Mouse (Mus musculus): Measurements from ENCODE around the gene Insl3. TPM values are rescaled to one million over a fixed set of nuclear protein-coding genes. Genes with fewer than 3 reads are reported as not detected.
A peak's percentile ranks its signal among the peaks of the same experiment; 100 is the strongest.

Gene Insl3
- polyA plus RNA-seq, 1 experiment from 2014 or later, result 0.37 TPM

GRCm38 (mm10) chr8:71709134-71709799 lies 20.3 kb downstream of the Insl3 start:
- 0 out of 2 replicates have a peak, but pooled peaks cover 2% of the 10 kb centered on the region for H3K4me1 ChIP-seq (replicated peaks; ENCODE audit: control insufficient read depth, insufficient read depth, low read length)
- H3K9ac ChIP-seq (ENCODE audit: low read depth, low read length), result no peak overlapping the region
- H3K9me3 ChIP-seq (ENCODE audit: control insufficient read depth, low read length), result no peaks in the 10 kb centered on the region
- H3K4me3 ChIP-seq (ENCODE audit: low read depth, low read length), result no peak overlapping the region
- H3K36me3 ChIP-seq (ENCODE audit: control insufficient read depth, insufficient read depth, low read length), result no peaks in the 10 kb centered on the region
- DNase-seq (ENCODE audit: low spot score) (no peak), ATAC-seq (ENCODE audit: low FRiP score) (peak; percentile 70)
- 41% methylated on average over 25 of the region's 25 CpGs for WGBS
- 0 out of 2 replicates have a peak overlapping the region, but pooled peaks have one; percentile 5 for H3K4me2 ChIP-seq (replicated peaks; ENCODE audit: low read depth, low read length)
- H3K27me3 ChIP-seq (ENCODE audit: control insufficient read depth, insufficient read depth, low read length), result peaks cover 16% of the 10 kb centered on the region
- H3K27ac ChIP-seq (ENCODE audit: low read depth, low read length), result no peak overlapping the region

- no peaks in the 10 kb centered on the region for H3K36me3 ChIP-seq (ENCODE audit: control insufficient read depth, insufficient read depth, low read length)
- no peaks in the 10 kb centered on the region for H3K9me3 ChIP-seq (ENCODE audit: control insufficient read depth, low read length)
- H3K27me3 ChIP-seq (ENCODE audit: control insufficient read depth, insufficient read depth, low read length), result peaks cover 16% of the 10 kb centered on the region
- WGBS, result 19% methylated on average over 25 of the region's 25 CpGs
- no peak overlapping the region for H3K9ac ChIP-seq (ENCODE audit: low read depth, low read length)
- H3K4me2 ChIP-seq (replicated peaks; ENCODE audit: low read depth, low read length), result 0 out of 2 replicates have a peak overlapping the region, but pooled peaks have one; percentile 5
- H3K4me1 ChIP-seq (replicated peaks; ENCODE audit: control insufficient read depth, insufficient read depth, low read length), result 0 out of 2 replicates have a peak, but pooled peaks cover 2% of the 10 kb centered on the region
- no peak overlapping the region for H3K4me3 ChIP-seq (ENCODE audit: low read depth, low read length)
- no peak overlapping the region for H3K27ac ChIP-seq (ENCODE audit: low read depth, low read length)
- DNase-seq (ENCODE audit: low spot score), result peak; percentile 92
- peak; percentile 80 for ATAC-seq (ENCODE audit: low FRiP score)
These were observed 20.9 kb downstream of the Insl3 start for GRCm38 (mm10) chr8:71709800-71710446.

- Histone ChIP-seq H3K4me3 (ENCODE audit: low read depth, low read length) (no peak overlapping the region), H3K36me3 (ENCODE audit: control insufficient read depth, insufficient read depth, low read length) (no peaks in the 10 kb centered on the region), H3K9ac (ENCODE audit: low read depth, low read length) (no peak overlapping the region), H3K4me1 (replicated peaks; ENCODE audit: control insufficient read depth, insufficient read depth, low read length) (0 out of 2 replicates have a peak, but pooled peaks cover 2% of the 10 kb centered on the region), H3K27me3 (ENCODE audit: control insufficient read depth, insufficient read depth, low read length) (peaks cover 16% of the 10 kb centered on the region), H3K4me2 (replicated peaks; ENCODE audit: low read depth, low read length) (no peak overlapping the region), H3K27ac (ENCODE audit: low read depth, low read length) (no peak overlapping the region), H3K9me3 (ENCODE audit: control insufficient read depth, low read length) (no peaks in the 10 kb centered on the region)
- ATAC-seq (ENCODE audit: low FRiP score), result no peak
- WGBS, result 84% methylated on average over 2 of the region's 2 CpGs
- DNase-seq (ENCODE audit: low spot score), result no peak
These were observed 22.6 kb downstream of the Insl3 start for GRCm38 (mm10) chr8:71711574-71711973.

GRCm38 (mm10) chr8:71715531-71715930 lies 26.5 kb downstream of the Insl3 start:
- no peaks in the 10 kb centered on the region; the same call in 1 of the 2 replicates for H3K27me3 ChIP-seq (ENCODE audit: control insufficient read depth, insufficient read depth, low read length)
- H3K4me3 ChIP-seq (ENCODE audit: low read depth, low read length), result no peak overlapping the region
- no peak for ATAC-seq (ENCODE audit: low FRiP score)
- H3K4me2 ChIP-seq (replicated peaks; ENCODE audit: low read depth, low read length), result no peak overlapping the region
- no peak for DNase-seq (ENCODE audit: low spot score)
- H3K4me1 ChIP-seq (replicated peaks; ENCODE audit: control insufficient read depth, insufficient read depth, low read length), result peaks cover 14% of the 10 kb centered on the region
- no peak overlapping the region for H3K27ac ChIP-seq (ENCODE audit: low read depth, low read length)
- H3K36me3 ChIP-seq (ENCODE audit: control insufficient read depth, insufficient read depth, low read length), result no peaks in the 10 kb centered on the region
- no peaks in the 10 kb centered on the region for H3K9me3 ChIP-seq (ENCODE audit: control insufficient read depth, low read length)
- no peak overlapping the region for H3K9ac ChIP-seq (ENCODE audit: low read depth, low read length)
- 50% methylated on average over 8 of the region's 8 CpGs for WGBS

- Histone ChIP-seq H3K27ac (ENCODE audit: low read depth, low read length) (no peak overlapping the region), H3K9me3 (ENCODE audit: control insufficient read depth, low read length) (no peaks in the 10 kb centered on the region), H3K36me3 (ENCODE audit: control insufficient read depth, insufficient read depth, low read length) (no peaks in the 10 kb centered on the region), H3K4me1 (replicated peaks; ENCODE audit: control insufficient read depth, insufficient read depth, low read length) (peaks cover 18% of the 10 kb centered on the region), H3K4me2 (replicated peaks; ENCODE audit: low read depth, low read length) (no peak overlapping the region), H3K4me3 (ENCODE audit: low read depth, low read length) (no peak overlapping the region), H3K27me3 (ENCODE audit: control insufficient read depth, insufficient read depth, low read length) (no peaks in the 10 kb centered on the region; the same call in 1 of the 2 replicates), H3K9ac (ENCODE audit: low read depth, low read length) (no peak overlapping the region)
- ATAC-seq (ENCODE audit: low FRiP score), result no peak
- DNase-seq (ENCODE audit: low spot score), result no peak
- 83% methylated on average over 13 of the region's 13 CpGs for WGBS
These were observed 27.6 kb downstream of the Insl3 start for GRCm38 (mm10) chr8:71716561-71717053.

- no peak overlapping the region for H3K4me3 ChIP-seq (ENCODE audit: low read depth, low read length)
- H3K4me2 ChIP-seq (replicated peaks; ENCODE audit: low read depth, low read length), result no peak overlapping the region
- peaks cover 18% of the 10 kb centered on the region for H3K4me1 ChIP-seq (replicated peaks; ENCODE audit: control insufficient read depth, insufficient read depth, low read length)
- no peaks in the 10 kb centered on the region for H3K36me3 ChIP-seq (ENCODE audit: control insufficient read depth, insufficient read depth, low read length)
- no peak overlapping the region for H3K27ac ChIP-seq (ENCODE audit: low read depth, low read length)
- DNase-seq (ENCODE audit: low spot score) (no peak), ATAC-seq (ENCODE audit: low FRiP score) (no peak)
- no peaks in the 10 kb centered on the region; the same call in 1 of the 2 replicates for H3K27me3 ChIP-seq (ENCODE audit: control insufficient read depth, insufficient read depth, low read length)
- H3K9me3 ChIP-seq (ENCODE audit: control insufficient read depth, low read length), result no peaks in the 10 kb centered on the region
- H3K9ac ChIP-seq (ENCODE audit: low read depth, low read length), result no peak overlapping the region
- 93% methylated on average over 12 of the region's 12 CpGs for WGBS
These were observed 28.1 kb downstream of the Insl3 start for GRCm38 (mm10) chr8:71717096-71717495.

- no peak overlapping the region for H3K27ac ChIP-seq (ENCODE audit: low read depth, low read length)
- H3K4me1 ChIP-seq (replicated peaks; ENCODE audit: control insufficient read depth, insufficient read depth, low read length), result peaks cover 18% of the 10 kb centered on the region
These were observed 29.2 kb downstream of the Insl3 start for GRCm38 (mm10) chr8:71718252-71718651.

GRCm38 (mm10) chr8:71719218-71719617 lies 30.2 kb downstream of the Insl3 start:
- no peaks in the 10 kb centered on the region for H3K36me3 ChIP-seq (ENCODE audit: control insufficient read depth, insufficient read depth, low read length)
- peaks cover 18% of the 10 kb centered on the region for H3K4me1 ChIP-seq (replicated peaks; ENCODE audit: control insufficient read depth, insufficient read depth, low read length)
- peak overlapping the region; percentile 24; the same call in 1 of the 2 replicates for H3K27ac ChIP-seq (ENCODE audit: low read depth, low read length)
- no peaks in the 10 kb centered on the region; the same call in 1 of the 2 replicates for H3K27me3 ChIP-seq (ENCODE audit: control insufficient read depth, insufficient read depth, low read length)
- 73% methylated on average over 4 of the region's 4 CpGs for WGBS
- no peak overlapping the region for H3K4me2 ChIP-seq (replicated peaks; ENCODE audit: low read depth, low read length)
- no peak for ATAC-seq (ENCODE audit: low FRiP score)
- H3K9me3 ChIP-seq (ENCODE audit: control insufficient read depth, low read length), result no peaks in the 10 kb centered on the region
- H3K4me3 ChIP-seq (ENCODE audit: low read depth, low read length), result no peak overlapping the region
- H3K9ac ChIP-seq (ENCODE audit: low read depth, low read length), result no peak overlapping the region
- DNase-seq (ENCODE audit: low spot score), result no peak

More at GRCm38 (mm10) chr8:71718252-71718651, 29.2 kb downstream of the Insl3 start:
- ATAC-seq (ENCODE audit: low FRiP score) (no peak), DNase-seq (ENCODE audit: low spot score) (no peak)
- Histone ChIP-seq H3K9ac (ENCODE audit: low read depth, low read length) (no peak overlapping the region), H3K4me2 (replicated peaks; ENCODE audit: low read depth, low read length) (no peak overlapping the region), H3K36me3 (ENCODE audit: control insufficient read depth, insufficient read depth, low read length) (no peaks in the 10 kb centered on the region), H3K27me3 (ENCODE audit: control insufficient read depth, insufficient read depth, low read length) (no peaks in the 10 kb centered on the region; the same call in 1 of the 2 replicates), H3K4me3 (ENCODE audit: low read depth, low read length) (no peak overlapping the region), H3K9me3 (ENCODE audit: control insufficient read depth, low read length) (no peaks in the 10 kb centered on the region)
- 28% methylated on average over 3 of the region's 3 CpGs for WGBS

All from hindbrain, embryonic 11.5 days (tissue).